Mouse (Mus musculus): ENCODE measurements at regions not wholly inside any gene's neighbourhood (a gene's known extent, or its start where the extent isn't known, plus 50 kb on each side); places are given as distances from the start of the nearest gene placed in this dataset.

GRCm38 (mm10) chr7:133376833-133377484 is 225.0 kb downstream of the Tex36 start:
- DNase-seq (ENCODE audit: low spot score), result no peak

GRCm38 (mm10) chr7:133372695-133373094 is 229.3 kb downstream of the Tex36 start:
- DNase-seq (ENCODE audit: low spot score), result no peak

- DNase-seq (ENCODE audit: low spot score), result no peak
These were observed 231.4 kb downstream of the Tex36 start for GRCm38 (mm10) chr7:133370542-133370941.

GRCm38 (mm10) chr7:133364601-133365000 is 237.4 kb downstream of the Tex36 start:
- no peak for DNase-seq (ENCODE audit: low spot score)

- no peak for DNase-seq (ENCODE audit: low spot score)
These were observed 204.6 kb upstream of the Ctbp2 start for GRCm38 (mm10) chr7:133328717-133329116.

GRCm38 (mm10) chr7:133325548-133326190 is 201.5 kb upstream of the Ctbp2 start:
- DNase-seq (ENCODE audit: low spot score), result no peak

GRCm38 (mm10) chr7:133323955-133324354 is 199.8 kb upstream of the Ctbp2 start:
- no peak for DNase-seq (ENCODE audit: low spot score)

- no peak for DNase-seq (ENCODE audit: low spot score)
These were observed 193.4 kb upstream of the Ctbp2 start for GRCm38 (mm10) chr7:133317511-133317910.

GRCm38 (mm10) chr7:133316701-133317475 is 192.7 kb upstream of the Ctbp2 start:
- no peak for DNase-seq (ENCODE audit: low spot score)

- DNase-seq (ENCODE audit: low spot score), result no peak
These were observed 191.3 kb upstream of the Ctbp2 start for GRCm38 (mm10) chr7:133315197-133316029.

GRCm38 (mm10) chr7:133313115-133313514 is 189.0 kb upstream of the Ctbp2 start:
- no peak for DNase-seq (ENCODE audit: low spot score)

GRCm38 (mm10) chr7:133311116-133311801 is 187.1 kb upstream of the Ctbp2 start:
- DNase-seq (ENCODE audit: low spot score), result no peak

- no peak for DNase-seq (ENCODE audit: low spot score)
These were observed 180.3 kb upstream of the Ctbp2 start for GRCm38 (mm10) chr7:133304461-133304860.

- no peak for DNase-seq (ENCODE audit: low spot score)
These were observed 166.3 kb upstream of the Ctbp2 start for GRCm38 (mm10) chr7:133290471-133290870.

- no peak for DNase-seq (ENCODE audit: low spot score)
These were observed 164.1 kb upstream of the Ctbp2 start for GRCm38 (mm10) chr7:133288236-133288635.

GRCm38 (mm10) chr7:133286836-133287235 is 162.7 kb upstream of the Ctbp2 start:
- no peak for DNase-seq (ENCODE audit: low spot score)

GRCm38 (mm10) chr7:133286216-133286615 is 162.1 kb upstream of the Ctbp2 start:
- DNase-seq (ENCODE audit: low spot score), result no peak

- DNase-seq (ENCODE audit: low spot score), result no peak
These were observed 138.0 kb upstream of the Ctbp2 start for GRCm38 (mm10) chr7:133262161-133262560.

- DNase-seq (ENCODE audit: low spot score), result no peak
These were observed 135.0 kb upstream of the Ctbp2 start for GRCm38 (mm10) chr7:133259143-133259542.

- no peak for DNase-seq (ENCODE audit: low spot score)
These were observed 132.7 kb upstream of the Ctbp2 start for GRCm38 (mm10) chr7:133256831-133257230.

- no peak for DNase-seq (ENCODE audit: low spot score)
These were observed 120.4 kb upstream of the Ctbp2 start for GRCm38 (mm10) chr7:133244601-133245000.

GRCm38 (mm10) chr7:133234326-133234725 is 110.2 kb upstream of the Ctbp2 start:
- DNase-seq (ENCODE audit: low spot score), result no peak

Measured in ovary, postnatal 14 days (tissue).